Mouse (Mus musculus) lung, postnatal 0 days (tissue): ENCODE measurements around the gene Rnft2. TPM values are rescaled to one million over a fixed set of nuclear protein-coding genes. Genes with fewer than 3 reads are reported as not detected.

Source experiments
- ATAC-seq: fragments of 200-750 bp; cut with Nextera tagmentation; 2 replicates; pipeline ENCODE4 v1.8.0; 2017; ENCODE audit warnings: moderate library complexity
- DNase-seq: peaks from one replicate; pipeline ENCODE4 v3.0.0-alpha.2; 2016; ENCODE audit warnings: low spot score
- H3K27ac ChIP-seq: fragments of 300-500 bp; sonication (generic); 2 replicates; pipeline ENCODE4 v1.5.1; 2014; ENCODE audit warnings: antibody characterized with exemption, mild to moderate bottlenecking, low read length, mixed read lengths
- H3K27me3 ChIP-seq: fragments of 300-500 bp; sonication (generic); replicated peaks from 2 replicates; pipeline ENCODE4 v1.6.1; 2014; ENCODE audit warnings: low read length, mixed read lengths; ENCODE audit not compliant: insufficient read depth
- H3K36me3 ChIP-seq: fragments of 300-500 bp; sonication (generic); 2 replicates; pipeline ENCODE4 v1.6.1; 2014; ENCODE audit warnings: low read length, mixed read lengths; ENCODE audit not compliant: insufficient read depth
- H3K4me1 ChIP-seq: fragments of 300-500 bp; sonication (generic); 2 replicates; pipeline ENCODE4 v1.6.1; 2014; ENCODE audit warnings: antibody characterized with exemption, low read depth, low read length, mixed read lengths; ENCODE audit not compliant: insufficient read depth
- H3K4me2 ChIP-seq: fragments of 300-500 bp; sonication (generic); replicated peaks from 2 replicates; pipeline ENCODE4 v1.6.1; 2014; ENCODE audit warnings: low read depth, mild to moderate bottlenecking, low read length, moderate library complexity, mixed read lengths
- H3K4me3 ChIP-seq: fragments of 300-500 bp; sonication (generic); 2 replicates; pipeline ENCODE4 v1.5.1; 2014; ENCODE audit warnings: low read depth, low read length
- H3K9ac ChIP-seq: fragments of 300-500 bp; sonication (generic); replicated peaks from 2 replicates; pipeline ENCODE4 v1.6.1; 2014; ENCODE audit warnings: low read depth, mild to moderate bottlenecking
- H3K9me3 ChIP-seq: fragments of 300-500 bp; sonication (generic); 2 replicates; pipeline ENCODE4 v1.6.1; 2016; ENCODE audit warnings: low read length, mixed read lengths
- CTCF ChIP-seq: IDR thresholded peaks from 2 replicates; pipeline ENCODE4 v1.5.1; 2016; ENCODE audit warnings: antibody characterized with exemption, mild to moderate bottlenecking
- EP300 ChIP-seq: IDR thresholded peaks from 2 replicates; pipeline ENCODE4 v1.6.1; 2016; ENCODE audit warnings: antibody characterized with exemption, mild to moderate bottlenecking, control low read depth
- WGBS: fragments of 180-500 bp; shearing (Covaris S2); extraction: QIAGEN DNeasy Blood & Tissue Kit; methylation state at CpG from one replicate; pipeline ENCODE4 v1.1.7; 2014; 5-methylcytosine and 5-hydroxymethylcytosine counted together
- polyA plus RNA-seq: library from polyadenylated mRNA; unstranded; fragments of >200 nt; fragmentation: Nextera tagmentation; extraction: Ambion mirVana; gene quantifications from 2 replicates; pipeline ENCODE4 v1.2.1, GENCODE M21; 2015

The Rnft2 gene
- 0.14 and 0.23 TPM in 2 replicates for polyA plus RNA-seq

- H3K9me3 ChIP-seq: no peaks in the 10 kb centered on the region
- H3K4me1 ChIP-seq: peaks cover 3% of the 10 kb centered on the region; the same call in 1 of the 2 replicates
- 5% methylated on average over 67 of the region's 68 CpGs for WGBS
- TF ChIP-seq EP300 (no peak), CTCF (0 out of 2 replicates have a peak, but pooled peaks have one; percentile 15)
- peak within 1 kb of the TSS; percentile 93 for H3K4me2 ChIP-seq
- peak; percentile 100 for ATAC-seq
- 0 out of 2 replicates have a peak, but pooled peaks cover 4% of the 10 kb centered on the region for H3K36me3 ChIP-seq
- H3K9ac ChIP-seq: peak within 1 kb of the TSS; percentile 59
- no peaks in the 10 kb centered on the region for H3K27me3 ChIP-seq
- DNase-seq: peak; percentile 99
- peak within 1 kb of the TSS; percentile 68 for H3K27ac ChIP-seq
- peak within 1 kb of the TSS; percentile 68 for H3K4me3 ChIP-seq
Measured at GRCm38 (mm10) chr5:118244606-118245443, at the start of gene Rnft2, which contains the start of gene 2410131K14Rik. Gene Rnft2 (minus strand): TSS chr5:118245116. Gene 2410131K14Rik (plus strand): TSS chr5:118245227.

GRCm38 (mm10) chr5:118294086-118294864 lies 49.4 kb upstream of the Rnft2 start:
- H3K4me2 ChIP-seq: peak overlapping the region; percentile 53
- no peak for TF ChIP-seq EP300
- peak; percentile 23 for TF ChIP-seq CTCF
- no peaks in the 10 kb centered on the region for H3K9me3 ChIP-seq
- DNase-seq: peak; percentile 94
- no peaks in the 10 kb centered on the region for H3K27me3 ChIP-seq
- 13% methylated on average over 23 of the region's 23 CpGs for WGBS
- H3K36me3 ChIP-seq: no peaks in the 10 kb centered on the region
- peak overlapping the region; percentile 18; the same call in 1 of the 2 replicates for H3K4me3 ChIP-seq
- peak; percentile 86 for ATAC-seq
- no peak overlapping the region for H3K9ac ChIP-seq
- peak overlapping the region; percentile 29 for H3K27ac ChIP-seq
- H3K4me1 ChIP-seq: no peaks in the 10 kb centered on the region

- no peak overlapping the region for H3K4me2 ChIP-seq
- ATAC-seq: no peak
- TF ChIP-seq EP300: no peak
- TF ChIP-seq CTCF: no peak
- H3K27ac ChIP-seq: no peak overlapping the region
- no peaks in the 10 kb centered on the region for H3K27me3 ChIP-seq
- no peaks in the 10 kb centered on the region for H3K4me1 ChIP-seq
- H3K36me3 ChIP-seq: no peaks in the 10 kb centered on the region
- no peak overlapping the region for H3K4me3 ChIP-seq
- no peak overlapping the region for H3K9ac ChIP-seq
- DNase-seq: no peak
- H3K9me3 ChIP-seq: no peaks in the 10 kb centered on the region
- WGBS: 56% methylated on average over 4 of the region's 4 CpGs
Measured at GRCm38 (mm10) chr5:118292476-118292875, 47.6 kb upstream of the Rnft2 start.

- Histone ChIP-seq H3K4me3 (no peak overlapping the region), H3K27me3 (no peaks in the 10 kb centered on the region), H3K4me1 (no peaks in the 10 kb centered on the region), H3K9ac (no peak overlapping the region), H3K4me2 (no peak overlapping the region), H3K27ac (no peak overlapping the region), H3K36me3 (no peaks in the 10 kb centered on the region), H3K9me3 (no peaks in the 10 kb centered on the region)
- 98% methylated on average over 4 of the region's 4 CpGs for WGBS
- ATAC-seq: no peak
- peak; percentile 23; the same call in 1 of the 2 replicates for TF ChIP-seq CTCF
- TF ChIP-seq EP300: no peak
- no peak for DNase-seq
Measured at GRCm38 (mm10) chr5:118291453-118291852, 46.5 kb upstream of the Rnft2 start.

GRCm38 (mm10) chr5:118277741-118278495 lies 33.0 kb upstream of the Rnft2 start:
- H3K9ac ChIP-seq: no peak overlapping the region
- no peak for ATAC-seq
- WGBS: 82% methylated on average over 18 of the region's 18 CpGs
- H3K36me3 ChIP-seq: no peaks in the 10 kb centered on the region
- H3K27ac ChIP-seq: no peak overlapping the region
- no peak overlapping the region for H3K4me3 ChIP-seq
- H3K4me2 ChIP-seq: no peak overlapping the region
- H3K27me3 ChIP-seq: 0 out of 2 replicates have a peak, but pooled peaks cover 5% of the 10 kb centered on the region
- TF ChIP-seq EP300 (no peak), CTCF (peak; percentile 16; the same call in 1 of the 2 replicates)
- DNase-seq: no peak
- peaks cover 12% of the 10 kb centered on the region for H3K4me1 ChIP-seq
- no peaks in the 10 kb centered on the region for H3K9me3 ChIP-seq
